Mouse (Mus musculus) testis, adult 2 months (tissue): ENCODE measurements around the gene Vsig2.

ENCODE experiments used
- CTCF ChIP-seq: fragments of 200-500 bp; IDR thresholded peaks from 2 replicates; pipeline ENCODE4 v1.5.1; 2012; ENCODE audit warnings: low read depth, mild to moderate bottlenecking, inconsistent platforms, low read length, moderate library complexity; ENCODE audit not compliant: control insufficient read depth, insufficient read depth, insufficient replicate concordance
- POLR2A ChIP-seq: fragments of 200-500 bp; IDR thresholded peaks from 2 replicates; pipeline ENCODE4 v1.6.1; 2012; ENCODE audit warnings: low read depth, mild to moderate bottlenecking, inconsistent platforms, low read length, moderate library complexity; ENCODE audit not compliant: control insufficient read depth

GRCm38 (mm10) chr9:37551751-37552531 is 12.9 kb downstream of the Vsig2 start:
- no peak for TF ChIP-seq POLR2A
- TF ChIP-seq CTCF: no peak
